20 mouse cellular contexts compared by ENCODE assay signal in the genomic region with DNA sequence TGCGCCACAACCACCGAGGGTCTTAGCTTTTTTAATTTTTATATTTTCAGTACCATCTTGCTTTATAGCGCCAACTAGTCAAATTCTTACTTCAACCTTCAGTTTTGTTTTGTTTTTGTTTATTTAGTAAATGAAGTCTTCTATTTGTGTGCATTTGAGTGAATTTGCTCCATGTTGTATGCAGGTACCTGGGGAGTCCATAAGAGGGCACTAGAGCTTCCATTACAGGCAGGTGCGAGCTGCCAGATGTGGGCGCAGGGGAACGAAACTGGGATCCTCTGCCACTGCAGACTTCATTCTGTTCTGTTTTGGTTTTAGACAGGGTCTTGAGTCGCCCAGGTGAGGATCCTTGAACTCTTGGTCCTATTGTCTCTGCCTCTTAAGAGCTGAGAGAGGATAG. TPM values are rescaled to one million over a fixed set of nuclear protein-coding genes. Genes with fewer than 3 reads are reported as not detected.
DNase-seq lines count a peak whose midpoint lies in the region; ATAC-seq and TF ChIP-seq lines count a peak whose summit lies in the region.
"Had no signal": no experiment of that assay in that cellular context is flagged by ENCODE, and none has a peak within 500 bp of the region (broad histone marks: within the 10 kb centered on the region; RNA-seq: fewer than 3 reads in every experiment).

No protein-coding gene starts in this region.

- H3K4me1 ChIP-seq in kidney, postnatal 0 days (replicated peaks; ENCODE audit: insufficient read depth, low read length), result peaks cover 5% of the 10 kb centered on the region; the same call in 1 of the 2 replicates

- H3K36me3 ChIP-seq in kidney, postnatal 0 days (ENCODE audit: insufficient read depth, low read length), result peaks cover 4% of the 10 kb centered on the region; the same call in 1 of the 2 replicates
- H3K36me3 ChIP-seq: embryonic facial prominence, embryonic 15.5 days; forebrain, embryonic 15.5 days; heart, embryonic 15.5 days had no signal

- DNase-seq in CD4-positive, CD25-positive, alpha-beta regulatory T cell, adult 2 months (ENCODE audit: low read depth, low spot score), result peak; percentile 41
- no peak for DNase-seq in kidney, postnatal 0 days (ENCODE audit: low spot score)
- no peak for DNase-seq in kidney, postnatal 25 days
- DNase-seq in ES-CJ7 (ENCODE audit: low read depth, low spot score), result peak; percentile 79
- peak; percentile 8 for DNase-seq in c-Kit-positive CD71-positive TER-119-positive erythroid progenitor cells, embryonic 14.5 days (ENCODE audit: low spot score)
- no peak for DNase-seq in cerebellum, adult 11 months
- DNase-seq in natural killer cell, adult 2 months (ENCODE audit: low spot score in 2 of 2), result no peak
- DNase-seq: cerebellum, postnatal 25 days; gastrocnemius, postnatal 14 days; kidney, postnatal 14 days; lung, postnatal 14 days; midbrain, embryonic 14.5 days; right cerebral cortex, adult 18-20 months; thymus, postnatal 14 days had no signal

- no peak overlapping the region for H3K4me3 ChIP-seq in kidney, postnatal 0 days (replicated peaks; ENCODE audit: low read depth, low read length)
- H3K4me3 ChIP-seq: embryonic facial prominence, embryonic 15.5 days; forebrain, embryonic 15.5 days; heart, embryonic 15.5 days; limb, embryonic 15.5 days; neural tube, embryonic 13.5 days had no signal

- H3K27me3 ChIP-seq in kidney, postnatal 0 days (ENCODE audit: insufficient read depth, low read length), result no peaks in the 10 kb centered on the region
- H3K27me3 ChIP-seq: embryonic facial prominence, embryonic 15.5 days; forebrain, embryonic 15.5 days; heart, embryonic 15.5 days; limb, embryonic 15.5 days; neural tube, embryonic 13.5 days had no signal

- no peak overlapping the region for H3K4me2 ChIP-seq in kidney, postnatal 0 days (ENCODE audit: low read length)
- H3K4me2 ChIP-seq: embryonic facial prominence, embryonic 15.5 days; forebrain, embryonic 15.5 days; heart, embryonic 15.5 days; limb, embryonic 15.5 days; neural tube, embryonic 13.5 days had no signal

- peak; percentile 20; the same call in 1 of the 2 replicates for TF ChIP-seq CTCF in kidney, postnatal 0 days (IDR thresholded peaks at IDR 0.05; ENCODE audit: low read depth)

- no peaks in the 10 kb centered on the region for H3K9me3 ChIP-seq in kidney, postnatal 0 days (replicated peaks; ENCODE audit: low read length)
- H3K9me3 ChIP-seq: embryonic facial prominence, embryonic 15.5 days; forebrain, embryonic 15.5 days; heart, embryonic 15.5 days; limb, embryonic 15.5 days; neural tube, embryonic 13.5 days had no signal

- no peak overlapping the region for H3K9ac ChIP-seq in kidney, postnatal 0 days (ENCODE audit: low read depth, low read length)
- H3K9ac ChIP-seq: embryonic facial prominence, embryonic 15.5 days; forebrain, embryonic 15.5 days; heart, embryonic 15.5 days; limb, embryonic 15.5 days; neural tube, embryonic 13.5 days had no signal

- H3K27ac ChIP-seq in kidney, postnatal 0 days, result no peak overlapping the region
- H3K27ac ChIP-seq: embryonic facial prominence, embryonic 15.5 days; forebrain, embryonic 15.5 days; heart, embryonic 15.5 days; limb, embryonic 15.5 days; neural tube, embryonic 13.5 days had no signal

- WGBS in kidney, postnatal 0 days, result 92% methylated on average over 7 of the region's 7 CpGs

- ATAC-seq in CD4-positive, CD25-positive, alpha-beta regulatory T cell, adult 4 months, result no peak
- ATAC-seq in kidney, postnatal 0 days (replicated peaks; ENCODE audit: low FRiP score, low read depth), result no peak
- ATAC-seq: forebrain, embryonic 15.5 days had no signal

RNA-seq across cellular contexts. Expression of a gene that starts 1.9 kb away (rescaled TPM):
- polyA plus RNA-seq in CD4-positive, CD25-positive, alpha-beta regulatory T cell, adult 4 months (2017; shearing (Covaris generic)), result 1 to 10 TPM; 6.7 to 9.2 TPM
- 5.5 and 5.6 TPM in 2 replicates for polyA plus RNA-seq in kidney, postnatal 0 days (2015; fragmentation: Nextera tagmentation; extraction: Ambion mirVana)

RNA-seq across cellular contexts. Expression of a gene that starts 8.2 kb away (rescaled TPM):
- polyA plus RNA-seq in CD4-positive, CD25-positive, alpha-beta regulatory T cell, adult 4 months (2017; shearing (Covaris generic)), result 1 to 10 TPM; 3.6 to 4.5 TPM
- polyA plus RNA-seq in kidney, postnatal 0 days (2015; fragmentation: Nextera tagmentation; extraction: Ambion mirVana), result 4.6 TPM in 2 replicates

RNA-seq across cellular contexts. Expression of a gene that starts 44.7 kb away (rescaled TPM):
- 1 to 10 TPM; 2.7 to 7.6 TPM for polyA plus RNA-seq in CD4-positive, CD25-positive, alpha-beta regulatory T cell, adult 4 months (2017; shearing (Covaris generic))
- 7.7 and 7.8 TPM in 2 replicates for polyA plus RNA-seq in kidney, postnatal 0 days (2015; fragmentation: Nextera tagmentation; extraction: Ambion mirVana)

RNA-seq across cellular contexts. Expression of a gene that starts 45.7 kb away (rescaled TPM):
- 10 to 100 TPM; 19.6 to 25.2 TPM for polyA plus RNA-seq in CD4-positive, CD25-positive, alpha-beta regulatory T cell, adult 4 months (2017; shearing (Covaris generic))
- polyA plus RNA-seq in kidney, postnatal 0 days (2015; fragmentation: Nextera tagmentation; extraction: Ambion mirVana), result 9.1 and 9.8 TPM in 2 replicates

RNA-seq across cellular contexts. Expression of a gene that starts 46.4 kb away (rescaled TPM):
- under 1 TPM; 0.98 to 0.99 TPM for polyA plus RNA-seq in CD4-positive, CD25-positive, alpha-beta regulatory T cell, adult 4 months (2017; shearing (Covaris generic))
- 3.9 and 4.7 TPM in 2 replicates for polyA plus RNA-seq in kidney, postnatal 0 days (2015; fragmentation: Nextera tagmentation; extraction: Ambion mirVana)

Comparison
In these comparisons a context has a peak if more than half of its experiments do, and no peak if none do; other contexts are left out.
1. DNase-seq: peak in CD4-positive, CD25-positive, alpha-beta regulatory T cell, adult 2 months (single experiment), ES-CJ7 (single experiment) and c-Kit-positive CD71-positive TER-119-positive erythroid progenitor cells, embryonic 14.5 days (single experiment); none in kidney, postnatal 0 days (single experiment), kidney, postnatal 25 days (0 of 2), cerebellum, adult 11 months (single experiment) and natural killer cell, adult 2 months (0 of 2).